Mouse (Mus musculus): Measurements from ENCODE around the gene Leng9. TPM values are rescaled to one million over a fixed set of nuclear protein-coding genes. Genes with fewer than 3 reads are reported as not detected.

Leng9 gene
- polyA plus RNA-seq, 1 experiment from 2014 or later = 6.6 TPM

- Histone ChIP-seq H3K36me3 (peaks cover 94% of the 10 kb centered on the region), H3K27me3 (replicated peaks) (no peaks in the 10 kb centered on the region), H3K27ac (replicated peaks) (no peak overlapping the region), H3K4me1 (peaks cover 18% of the 10 kb centered on the region), H3K9ac (replicated peaks) (no peak overlapping the region), H3K9me3 (replicated peaks) (no peaks in the 10 kb centered on the region), H3K4me3 (replicated peaks) (no peak overlapping the region), H3K4me2 (no peak overlapping the region)
- WGBS = over 99% methylated on average over 10 of the region's 10 CpGs
- no peak for ATAC-seq (ENCODE audit: low FRiP score)
Measured at GRCm38 (mm10) chr7:4142796-4143445, 7.3 kb downstream of the Leng9 start.

- ATAC-seq (ENCODE audit: low FRiP score) = no peak
Measured at GRCm38 (mm10) chr7:4141648-4142325, 8.4 kb downstream of the Leng9 start.

DNA sequence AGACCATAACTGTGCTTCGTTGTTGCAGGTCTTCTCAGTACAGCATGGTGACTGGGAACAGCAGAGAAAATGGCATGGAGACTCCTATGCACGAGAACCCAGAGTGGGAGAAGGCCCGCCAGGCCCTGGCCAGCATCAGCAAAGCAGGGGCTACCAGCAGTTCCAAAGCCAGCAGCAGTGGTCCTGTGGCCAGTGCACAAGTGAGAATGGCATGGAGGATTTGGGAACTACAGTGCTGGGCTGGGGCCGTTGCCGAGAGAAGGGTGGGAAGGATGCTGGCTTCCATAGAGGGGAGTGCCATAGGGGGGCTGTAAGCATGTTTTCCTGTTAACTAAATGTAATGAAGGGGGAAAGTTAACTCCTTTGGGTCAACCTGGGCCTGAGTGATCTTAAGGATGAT, 10.8 kb downstream of the Leng9 start:
- Histone ChIP-seq H3K9me3 (replicated peaks) (no peaks in the 10 kb centered on the region), H3K4me3 (replicated peaks) (no peak overlapping the region), H3K27me3 (replicated peaks) (no peaks in the 10 kb centered on the region), H3K36me3 (peaks cover 59% of the 10 kb centered on the region), H3K4me1 (peaks cover 26% of the 10 kb centered on the region), H3K4me2 (no peak overlapping the region), H3K9ac (replicated peaks) (no peak overlapping the region), H3K27ac (replicated peaks) (no peak overlapping the region)
- ATAC-seq (ENCODE audit: low FRiP score) = no peak
- WGBS = 96% methylated on average over 5 of the region's 5 CpGs

More at GRCm38 (mm10) chr7:4141648-4142325, 8.4 kb downstream of the Leng9 start:
- Histone ChIP-seq H3K4me3 (replicated peaks) (no peak overlapping the region), H3K27ac (replicated peaks) (no peak overlapping the region), H3K9me3 (replicated peaks) (no peaks in the 10 kb centered on the region), H3K4me2 (no peak overlapping the region), H3K36me3 (peaks cover 83% of the 10 kb centered on the region), H3K9ac (replicated peaks) (no peak overlapping the region), H3K27me3 (replicated peaks) (no peaks in the 10 kb centered on the region), H3K4me1 (peaks cover 14% of the 10 kb centered on the region)
- 95% methylated on average over 6 of the region's 6 CpGs for WGBS

DNA sequence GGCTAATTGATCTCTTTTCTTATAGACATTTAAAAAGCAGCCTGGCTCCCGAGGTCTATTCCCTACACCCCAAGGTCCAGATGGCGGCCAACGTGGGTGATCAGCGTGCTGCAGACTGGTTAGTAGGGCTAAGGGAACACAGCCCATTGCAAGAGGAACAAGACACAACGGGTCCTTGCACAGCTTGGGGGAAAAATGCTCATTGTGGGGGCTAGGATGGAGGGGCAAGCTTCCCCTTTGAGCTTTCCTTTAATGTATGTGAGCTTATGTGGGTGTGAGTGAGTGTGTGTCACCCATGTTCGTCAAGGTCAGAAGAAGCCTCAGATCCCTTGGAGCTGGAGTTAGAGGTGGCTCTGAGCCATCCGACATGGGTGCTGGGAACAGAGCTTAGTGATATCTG, 11.5 kb downstream of the Leng9 start:
- no peak overlapping the region for H3K27ac ChIP-seq (replicated peaks)
- peak overlapping the region; percentile 67 for H3K4me2 ChIP-seq
- H3K9ac ChIP-seq (replicated peaks) = no peak overlapping the region
- ATAC-seq (ENCODE audit: low FRiP score) = no peak
- 91% methylated on average over 7 of the region's 7 CpGs for WGBS
- peaks cover 52% of the 10 kb centered on the region for H3K36me3 ChIP-seq
- H3K9me3 ChIP-seq (replicated peaks) = no peaks in the 10 kb centered on the region
- 0 out of 2 replicates have a peak overlapping the region, but pooled peaks have one; percentile 87 for H3K4me3 ChIP-seq (replicated peaks)
- peaks cover 26% of the 10 kb centered on the region for H3K4me1 ChIP-seq
- no peaks in the 10 kb centered on the region for H3K27me3 ChIP-seq (replicated peaks)

DNA sequence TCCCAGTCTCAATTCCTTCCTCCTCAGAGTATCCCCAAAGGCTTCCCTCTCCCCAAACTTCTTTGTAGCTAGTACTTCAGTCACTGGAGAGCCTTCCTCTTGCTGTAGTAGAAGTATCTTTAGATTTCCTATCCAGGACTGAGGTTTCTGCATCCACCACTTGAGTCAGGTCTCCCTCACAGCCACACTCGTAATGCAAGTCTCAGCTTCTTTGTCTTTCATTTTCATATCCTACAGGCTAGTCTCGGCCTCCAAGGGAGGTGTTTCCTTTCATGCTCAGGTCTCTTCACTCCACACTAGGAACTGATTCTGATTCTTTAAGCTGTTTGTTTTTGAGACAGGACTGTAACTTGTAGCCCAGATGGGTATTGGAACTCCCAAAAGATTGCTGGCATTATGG, 12.0 kb downstream of the Leng9 start:
- Histone ChIP-seq H3K27me3 (replicated peaks) (no peaks in the 10 kb centered on the region), H3K9ac (replicated peaks) (peak overlapping the region; percentile 82), H3K4me1 (peaks cover 26% of the 10 kb centered on the region), H3K9me3 (replicated peaks) (no peaks in the 10 kb centered on the region), H3K4me2 (peak overlapping the region; percentile 67), H3K27ac (replicated peaks) (peak overlapping the region; percentile 99; the same call in 1 of the 2 replicates), H3K36me3 (peaks cover 47% of the 10 kb centered on the region), H3K4me3 (replicated peaks) (peak overlapping the region; percentile 87)
- WGBS = 84% methylated on average over 2 of the region's 2 CpGs
- ATAC-seq (ENCODE audit: low FRiP score) = no peak

- Histone ChIP-seq H3K4me2 (peak overlapping the region; percentile 67), H3K4me3 (replicated peaks) (peak overlapping the region; percentile 87), H3K9ac (replicated peaks) (peak overlapping the region; percentile 82), H3K9me3 (replicated peaks) (no peaks in the 10 kb centered on the region), H3K4me1 (peaks cover 30% of the 10 kb centered on the region), H3K36me3 (peaks cover 43% of the 10 kb centered on the region), H3K27me3 (replicated peaks) (no peaks in the 10 kb centered on the region), H3K27ac (replicated peaks) (peak overlapping the region; percentile 99)
- no peak for ATAC-seq (ENCODE audit: low FRiP score)
- WGBS = 48% methylated on average over 3 of the region's 3 CpGs
Measured at GRCm38 (mm10) chr7:4137746-4138145, 12.4 kb downstream of the Leng9 start.

- Histone ChIP-seq H3K9me3 (replicated peaks) (no peaks in the 10 kb centered on the region), H3K27me3 (replicated peaks) (no peaks in the 10 kb centered on the region), H3K4me3 (replicated peaks) (peak within 1 kb of the TSS; percentile 87), H3K9ac (replicated peaks) (peak within 1 kb of the TSS; percentile 82), H3K4me2 (peak within 1 kb of the TSS; percentile 67), H3K36me3 (peaks cover 35% of the 10 kb centered on the region), H3K27ac (replicated peaks) (peak within 1 kb of the TSS; percentile 99), H3K4me1 (peaks cover 33% of the 10 kb centered on the region)
- peak; percentile 99 for ATAC-seq (ENCODE audit: low FRiP score)
- WGBS = under 1% methylated on average over 77 of the region's 78 CpGs
Measured at GRCm38 (mm10) chr7:4136771-4137531, 13.2 kb downstream of the Leng9 start, which contains the start of gene Leng8. Gene Leng8, plus strand, starts transcription at chr7:4137039.

GRCm38 (mm10) chr7:4136404-4136770, 13.8 kb downstream of the Leng9 start:
- ATAC-seq (ENCODE audit: low FRiP score) = peak; percentile 37
- Histone ChIP-seq H3K27me3 (replicated peaks) (no peaks in the 10 kb centered on the region), H3K27ac (replicated peaks) (peak overlapping the region; percentile 99), H3K36me3 (peaks cover 29% of the 10 kb centered on the region), H3K4me2 (peak overlapping the region; percentile 67), H3K9me3 (replicated peaks) (no peaks in the 10 kb centered on the region), H3K4me1 (peaks cover 38% of the 10 kb centered on the region), H3K9ac (replicated peaks) (peak overlapping the region; percentile 82), H3K4me3 (replicated peaks) (peak overlapping the region; percentile 87)
- WGBS = under 1% methylated on average over 16 of the region's 16 CpGs

- H3K36me3 ChIP-seq = peaks cover 15% of the 10 kb centered on the region
- no peaks in the 10 kb centered on the region for H3K27me3 ChIP-seq (replicated peaks)
- H3K27ac ChIP-seq (replicated peaks) = no peak overlapping the region
- H3K9ac ChIP-seq (replicated peaks) = 0 out of 2 replicates have a peak overlapping the region, but pooled peaks have one; percentile 23
- peaks cover 46% of the 10 kb centered on the region for H3K4me1 ChIP-seq
- H3K4me3 ChIP-seq (replicated peaks) = no peak overlapping the region
- no peak overlapping the region for H3K4me2 ChIP-seq
- H3K9me3 ChIP-seq (replicated peaks) = no peaks in the 10 kb centered on the region
- no peak for ATAC-seq (ENCODE audit: low FRiP score)
- 85% methylated on average over 5 of the region's 5 CpGs for WGBS
Measured at GRCm38 (mm10) chr7:4134911-4135310, 15.3 kb downstream of the Leng9 start.

GRCm38 (mm10) chr7:4132998-4133397, 17.2 kb downstream of the Leng9 start:
- 84% methylated on average over 6 of the region's 7 CpGs for WGBS
- Histone ChIP-seq H3K9me3 (replicated peaks) (no peaks in the 10 kb centered on the region), H3K36me3 (peaks cover 14% of the 10 kb centered on the region; the same call in 1 of the 2 replicates), H3K4me1 (peaks cover 41% of the 10 kb centered on the region), H3K27ac (replicated peaks) (peak overlapping the region; percentile 48), H3K4me2 (no peak overlapping the region), H3K27me3 (replicated peaks) (no peaks in the 10 kb centered on the region), H3K9ac (replicated peaks) (no peak overlapping the region; the same call in 1 of the 2 replicates), H3K4me3 (replicated peaks) (no peak overlapping the region)
- no peak for ATAC-seq (ENCODE audit: low FRiP score)

DNA sequence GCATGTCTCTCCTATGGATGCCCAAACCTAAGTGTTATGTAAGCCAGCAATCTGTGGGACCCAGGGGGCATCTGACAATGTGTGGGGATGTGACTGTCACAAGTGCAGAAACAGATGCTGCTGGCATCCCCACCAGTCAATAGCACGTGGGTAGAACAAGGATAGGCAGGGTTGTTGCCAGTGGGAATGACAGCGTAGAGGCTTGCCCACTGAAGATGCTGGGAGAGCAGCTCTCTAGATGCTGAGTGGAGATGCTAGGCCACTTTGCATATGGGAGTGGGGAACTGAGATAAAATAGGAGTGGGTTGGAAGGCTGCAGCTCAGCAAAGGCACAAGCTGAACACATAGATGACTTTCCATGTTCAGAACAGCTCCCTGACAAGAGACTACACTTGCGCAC, 17.6 kb downstream of the Leng9 start:
- H3K9ac ChIP-seq (replicated peaks) = no peak overlapping the region; the same call in 1 of the 2 replicates
- no peaks in the 10 kb centered on the region for H3K27me3 ChIP-seq (replicated peaks)
- H3K9me3 ChIP-seq (replicated peaks) = no peaks in the 10 kb centered on the region
- H3K4me3 ChIP-seq (replicated peaks) = no peak overlapping the region
- H3K36me3 ChIP-seq = peaks cover 14% of the 10 kb centered on the region; the same call in 1 of the 2 replicates
- peak overlapping the region; percentile 63 for H3K27ac ChIP-seq (replicated peaks)
- WGBS = 91% methylated on average over 3 of the region's 3 CpGs
- peaks cover 37% of the 10 kb centered on the region for H3K4me1 ChIP-seq
- ATAC-seq (ENCODE audit: low FRiP score) = no peak
- H3K4me2 ChIP-seq = no peak overlapping the region

All from neural tube, embryonic 15.5 days (tissue).